Mouse (Mus musculus): Measurements from ENCODE around the gene Ssna1. TPM values are rescaled to one million over a fixed set of nuclear protein-coding genes. Genes with fewer than 3 reads are reported as not detected.

The Ssna1 gene
- 48.3 and 51.8 TPM in 2 replicates for polyA plus RNA-seq (2012; rRNA removed)

DNA sequence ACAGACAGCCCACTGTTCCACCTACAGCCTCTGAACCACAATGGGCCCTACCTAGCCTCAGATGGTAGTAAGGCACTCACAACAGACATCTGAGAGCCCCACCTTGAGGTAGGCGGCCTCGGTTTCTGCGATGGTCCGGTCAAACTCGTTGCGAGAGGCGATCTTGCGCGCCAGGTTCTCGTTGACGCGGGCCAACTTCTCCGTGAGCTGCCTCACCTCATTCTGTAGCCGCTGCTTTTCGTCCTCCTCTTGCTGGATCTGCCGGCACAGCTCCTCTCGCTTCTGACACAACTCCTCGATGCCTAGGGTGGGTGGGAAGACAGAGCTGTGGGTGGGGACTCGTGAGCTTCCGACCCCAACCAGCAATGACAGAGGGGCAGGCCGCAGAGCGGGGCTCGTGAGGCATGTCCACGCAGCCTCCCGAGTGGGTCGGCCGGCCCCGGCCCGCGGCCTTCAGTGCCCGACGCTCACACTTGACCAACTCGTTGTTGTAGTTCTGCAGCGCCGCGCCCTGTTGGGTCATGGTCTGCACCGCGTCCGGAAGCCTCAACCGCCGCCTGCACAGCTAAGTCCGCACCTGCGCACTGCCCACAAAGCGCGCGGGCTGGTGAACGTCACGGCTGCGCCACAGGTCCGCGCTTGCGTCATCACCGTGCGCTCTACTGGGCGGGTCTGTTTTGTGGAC, at the start of gene Ssna1, which contains the start of gene Anapc2:
Ssna1 (minus strand) TSS at position 612 of the 685 bp plus-strand sequence.
Anapc2 (plus strand) TSS at position 652 of the 685 bp plus-strand sequence.

DNA sequence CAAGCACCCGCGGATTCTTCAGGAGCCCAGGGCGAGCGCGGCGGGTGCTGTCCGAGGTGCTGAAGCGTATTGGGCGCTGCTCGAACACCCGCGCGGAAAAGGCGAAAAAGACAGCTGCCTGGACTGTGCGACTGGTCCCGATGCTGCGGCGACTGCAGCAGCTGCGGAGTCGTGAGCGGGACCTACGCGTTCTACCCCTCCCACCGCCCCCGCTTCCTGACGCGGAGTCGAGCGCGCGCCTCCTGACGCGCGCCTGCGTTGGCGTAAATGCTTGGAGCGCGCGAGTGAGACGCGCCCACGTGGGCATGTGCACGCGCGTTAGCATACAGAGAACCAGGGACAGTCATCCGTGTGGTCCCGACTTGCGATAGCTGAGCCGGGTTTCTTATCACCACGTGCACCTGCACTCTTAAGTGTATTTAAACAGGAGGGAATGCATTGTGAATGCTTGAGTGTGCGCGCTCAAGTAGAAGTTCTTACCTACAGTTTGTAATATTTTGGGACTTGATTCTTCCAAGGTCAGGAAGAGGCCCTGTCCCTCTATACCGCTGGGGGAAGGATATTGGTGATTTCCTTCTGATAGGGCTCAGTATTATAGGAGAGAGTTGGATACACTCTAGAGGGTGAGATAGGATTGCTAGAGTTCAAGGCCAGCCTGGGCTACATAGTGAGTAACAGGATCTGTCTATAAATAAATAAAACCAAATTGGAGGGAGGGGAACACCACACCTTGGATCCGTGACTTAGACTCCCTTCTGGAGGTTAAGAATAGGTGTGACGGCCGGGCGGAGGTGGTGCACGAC, 46.9 kb upstream of the Ssna1 start, which contains the start of gene Grin1:
Grin1 (minus strand) TSS at position 217 of the 803 bp plus-strand sequence.

DNA sequence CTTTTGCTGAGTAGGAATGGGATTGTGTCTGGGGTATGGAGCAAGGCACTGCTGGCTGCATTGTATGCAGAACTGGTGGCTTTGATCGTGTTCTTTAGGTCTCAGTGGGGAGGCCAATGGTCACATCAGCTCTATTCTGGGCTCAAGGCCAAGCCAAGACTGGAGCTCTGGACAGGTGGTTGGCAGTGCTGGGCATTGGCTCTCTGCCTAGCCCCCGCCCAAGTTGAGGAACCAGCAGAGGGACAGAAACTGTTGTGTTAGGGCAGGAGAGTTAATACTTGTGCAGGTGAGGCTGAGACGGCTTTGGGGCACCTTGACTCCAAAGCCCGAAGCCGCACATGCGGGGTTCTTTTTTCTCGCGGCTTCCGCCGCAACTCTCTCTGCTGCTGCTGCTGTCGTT, 17.4 kb upstream of the Ssna1 start, which contains the start of gene Lrrc26:
Lrrc26 (plus strand) TSS at position 265 of the 400 bp plus-strand sequence.

DNA sequence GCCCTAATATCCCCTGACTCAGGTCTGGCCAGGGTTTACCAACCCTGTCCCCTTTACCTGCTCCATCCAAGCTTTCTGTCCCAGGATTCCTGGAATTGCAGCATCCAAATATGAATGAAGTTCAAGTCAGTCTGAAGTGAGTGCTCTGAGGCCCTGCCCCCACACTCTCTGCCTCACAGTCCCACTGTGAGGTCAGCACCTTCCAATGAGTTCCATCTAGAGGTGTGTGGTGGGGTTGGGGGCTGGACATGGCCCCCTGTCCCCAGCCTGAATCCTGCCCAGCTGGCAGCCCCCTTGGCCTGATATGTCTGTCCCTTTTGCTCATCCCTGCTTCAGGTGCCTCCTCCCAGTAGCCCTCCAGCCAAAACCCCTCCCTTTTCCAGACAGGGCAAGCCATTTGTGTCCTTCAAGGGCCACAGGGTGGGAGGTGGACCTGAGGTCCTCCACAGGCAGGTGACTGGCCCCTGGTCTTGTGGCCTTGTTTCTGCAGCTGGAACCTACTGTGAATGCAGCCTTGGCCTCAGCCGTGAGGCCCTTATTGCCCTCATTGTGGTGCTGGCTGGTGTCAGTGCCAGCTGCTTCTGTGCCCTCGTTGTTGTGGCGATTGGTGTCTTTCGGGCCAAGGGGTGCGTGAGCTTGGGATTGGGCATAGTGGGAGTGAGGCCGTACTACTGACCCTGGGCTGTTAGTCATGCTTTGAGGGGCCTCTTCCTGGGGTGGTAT, 15.8 kb upstream of the Ssna1 start, which contains the start of gene Tmem210:
Tmem210 (plus strand) TSS at position 219 of the 723 bp plus-strand sequence.

DNA sequence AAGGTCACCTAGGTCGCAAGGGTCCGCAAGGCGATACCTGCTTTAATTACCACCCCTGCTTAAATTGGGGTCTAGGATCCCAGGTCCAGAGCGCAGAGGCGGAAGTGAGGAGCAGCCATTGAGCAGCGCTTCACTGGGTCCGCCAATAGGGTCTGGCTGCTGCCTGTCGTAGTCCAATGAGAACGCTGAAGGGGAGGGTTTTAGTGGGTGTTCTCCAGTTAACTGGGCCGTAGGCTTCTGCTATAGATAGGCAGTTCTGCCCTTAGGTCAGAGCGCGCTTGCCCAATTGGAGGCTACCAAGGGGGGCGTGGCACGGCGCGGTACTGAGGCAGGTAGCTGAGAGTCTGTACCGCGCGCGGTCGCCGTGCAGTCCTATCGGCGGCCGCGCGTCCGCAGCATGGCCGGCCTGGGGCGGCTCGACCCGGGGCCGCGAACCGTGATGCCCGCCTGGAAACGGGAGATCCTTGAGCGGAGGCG, 9.9 kb downstream of the Ssna1 start, which contains the start of gene Tprn:
Tprn (plus strand) TSS at position 328 of the 477 bp plus-strand sequence.

DNA sequence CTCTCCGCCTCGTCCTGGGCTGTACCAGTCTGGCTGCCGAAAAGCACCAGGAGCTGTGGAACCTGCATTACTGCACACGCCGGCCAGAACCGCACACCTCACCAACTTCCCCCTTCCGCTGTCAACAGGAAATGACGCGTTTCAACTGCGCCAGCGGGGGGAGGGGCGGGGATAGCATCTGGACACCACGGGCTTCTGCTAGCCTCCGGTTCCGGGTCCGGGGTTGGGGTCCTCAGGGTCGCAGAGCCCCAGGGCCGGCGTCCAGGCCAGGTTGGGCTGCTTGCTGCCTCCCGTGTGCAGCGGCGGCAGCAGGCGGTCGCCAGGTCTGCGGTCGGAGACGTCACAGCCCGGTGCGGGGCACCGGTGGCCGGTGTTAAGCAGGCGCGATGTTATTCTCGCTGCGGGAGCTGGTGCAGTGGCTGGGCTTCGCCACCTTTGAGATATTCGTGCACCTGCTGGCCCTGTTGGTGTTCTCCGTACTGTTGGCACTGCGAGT, 16.9 kb downstream of the Ssna1 start, which contains the start of gene Tmem203:
Tmem203 (plus strand) TSS at position 156 of the 496 bp plus-strand sequence.

DNA sequence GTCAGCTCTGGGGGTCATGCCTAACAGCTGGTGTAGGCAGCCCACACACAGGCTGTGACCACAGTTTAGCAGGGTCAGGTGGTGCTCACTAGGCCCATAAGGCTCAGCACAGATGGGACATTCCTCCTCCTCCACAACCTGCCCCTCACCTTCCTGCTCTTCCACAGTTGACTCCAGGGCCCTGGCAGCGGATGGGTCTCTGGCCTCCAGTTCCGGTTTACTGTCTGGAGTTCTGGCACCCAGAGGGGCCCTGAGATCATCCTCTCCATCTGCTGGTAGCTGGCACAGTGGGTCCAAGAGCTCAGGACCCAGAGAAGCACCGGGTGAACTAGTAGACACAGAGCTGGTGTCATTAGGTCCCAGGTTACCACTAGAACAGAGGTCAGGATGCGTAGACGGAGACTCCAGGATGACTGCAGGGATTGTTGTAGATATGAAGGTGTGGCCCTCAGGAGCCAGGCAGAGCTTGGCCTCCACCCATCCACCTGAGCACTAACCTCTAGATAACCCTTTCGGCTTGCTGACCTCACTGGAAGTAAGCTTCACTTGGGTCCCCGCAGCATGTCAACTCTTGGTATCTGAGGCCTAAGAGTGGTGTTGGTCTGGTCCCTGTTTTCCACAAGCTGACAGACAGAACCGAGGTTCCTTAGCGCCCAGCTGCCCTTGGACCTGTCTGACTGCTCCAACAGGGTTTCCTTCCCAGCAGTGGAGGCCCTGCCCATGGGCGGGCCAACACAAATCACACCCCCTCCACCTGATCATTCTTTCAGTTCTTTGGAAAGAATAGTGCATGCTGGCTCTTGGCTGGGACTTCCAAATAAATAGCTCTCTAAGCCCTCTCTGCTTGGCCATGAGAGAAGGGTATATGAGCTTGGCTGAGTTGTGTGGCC, 25.8 kb downstream of the Ssna1 start, which contains the start of gene AL732309.1:
AL732309.1 (minus strand) TSS at position 681 of the 890 bp plus-strand sequence.

DNA sequence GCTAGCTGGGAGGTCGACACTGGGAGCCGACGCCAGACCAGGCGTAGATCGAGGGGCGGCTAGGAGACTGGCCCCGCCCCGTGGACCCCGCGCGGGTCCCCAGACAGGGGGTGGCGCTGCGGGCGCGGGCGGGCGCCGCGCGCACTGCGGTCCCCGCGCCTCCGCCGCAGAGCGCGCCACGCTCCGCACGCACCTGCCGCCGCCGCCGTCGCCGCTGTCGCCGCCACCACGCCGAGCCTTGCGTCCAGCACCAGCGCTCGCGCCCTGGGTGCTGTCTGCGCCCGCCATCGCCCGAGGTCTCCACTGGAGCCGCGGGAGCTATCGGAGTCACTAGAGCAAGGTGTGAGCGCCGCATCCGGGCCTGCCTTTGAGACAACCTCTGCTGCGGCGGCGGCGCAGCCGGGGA, 30.1 kb downstream of the Ssna1 start, which contains the start of the genes Rnf208 and Cysrt1:
Rnf208 (plus strand) TSS at position 155 of the 406 bp plus-strand sequence.
Cysrt1 (minus strand) TSS at position 352 of the 406 bp plus-strand sequence.

DNA sequence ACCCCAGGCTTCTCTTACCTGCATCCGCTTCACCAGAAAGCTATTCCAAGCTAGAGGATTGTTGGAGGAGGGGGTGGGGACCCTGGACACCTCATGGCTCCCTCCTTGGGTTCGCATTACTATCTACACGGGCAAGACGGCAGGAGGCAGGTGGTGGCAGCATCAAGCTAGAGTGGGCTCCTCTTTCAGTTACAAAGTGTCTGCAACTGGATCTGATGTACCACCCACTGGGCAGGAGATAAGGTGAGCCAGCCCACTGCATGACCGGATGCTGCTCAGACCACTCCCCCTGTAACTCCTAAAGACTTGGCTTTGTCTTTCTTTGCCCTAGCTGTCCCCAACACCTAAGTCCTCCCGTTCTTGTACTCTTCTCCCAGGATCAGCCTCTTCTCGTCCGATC, 35.6 kb downstream of the Ssna1 start, which contains the start of gene Rnf224:
Rnf224 (minus strand) TSS at position 174 of the 400 bp plus-strand sequence.

DNA sequence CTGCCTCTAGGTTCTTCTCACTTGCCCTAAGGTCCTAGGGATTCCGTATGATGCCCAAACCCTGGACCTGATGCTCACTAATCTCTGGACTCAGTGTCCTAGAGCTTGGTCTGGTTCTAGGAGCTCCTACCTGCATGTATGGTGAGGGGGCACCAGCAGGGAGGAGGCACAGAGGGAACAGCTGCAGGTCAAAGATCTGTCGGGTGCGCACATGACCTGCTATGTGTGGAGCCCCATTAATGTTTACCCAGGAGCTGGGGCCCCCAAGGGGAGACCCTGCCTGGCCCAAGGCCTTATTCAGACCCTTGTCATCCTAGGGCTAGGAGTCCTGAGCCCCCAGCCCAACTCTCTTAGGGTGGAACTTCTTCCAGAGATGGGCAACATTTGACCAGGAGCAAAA, 38.2 kb downstream of the Ssna1 start, which contains the start of gene Slc34a3:
Slc34a3 (minus strand) TSS at position 315 of the 400 bp plus-strand sequence.

DNA sequence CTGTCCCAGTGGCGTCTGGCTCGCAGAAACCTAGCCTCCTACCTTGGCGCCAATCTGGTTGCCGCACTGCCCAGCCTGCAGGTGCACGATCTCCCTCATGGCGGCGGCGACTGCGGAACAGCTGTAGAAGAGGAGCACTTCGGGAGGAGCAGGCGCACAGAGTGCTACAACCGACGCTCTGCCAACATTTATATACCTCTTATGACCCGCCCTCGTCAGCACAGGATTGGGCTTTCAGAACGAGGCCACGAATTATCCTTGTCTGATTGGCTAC, 47.8 kb downstream of the Ssna1 start, which contains the start of gene Tubb4b:
Tubb4b (minus strand) TSS at position 211 of the 274 bp plus-strand sequence.

Other genes starting within 250 kb of the Ssna1 start
- 31.2 and 35.7 TPM in 2 replicates for gene Nsmf, start 218.1 kb downstream of the Ssna1 start, polyA plus RNA-seq (2012; rRNA removed)
- 36.7 and 53.2 TPM in 2 replicates for gene Entpd8, start 192.1 kb downstream of the Ssna1 start, polyA plus RNA-seq (2012; rRNA removed)
- 0.72 and 0.76 TPM in 2 replicates for gene Noxa1, start 177.3 kb downstream of the Ssna1 start, polyA plus RNA-seq (2012; rRNA removed)
- gene Nrarp, start 91.7 kb downstream of the Ssna1 start, polyA plus RNA-seq (2012; rRNA removed) = 2.5 and 3.5 TPM in 2 replicates
- gene Tor4a, start 75.6 kb downstream of the Ssna1 start, polyA plus RNA-seq (2012; rRNA removed) = 6.2 and 6.6 TPM in 2 replicates
- gene Nelfb, start 60.9 kb downstream of the Ssna1 start, polyA plus RNA-seq (2012; rRNA removed) = 17.8 and 19.8 TPM in 2 replicates
- gene Stpg3, start 57.8 kb downstream of the Ssna1 start, polyA plus RNA-seq (2012; rRNA removed) = not detected in 2 replicates
- not detected in 2 replicates for gene Fam166a, start 53.7 kb downstream of the Ssna1 start, polyA plus RNA-seq (2012; rRNA removed)
- gene Tubb4b, start 47.7 kb downstream of the Ssna1 start, polyA plus RNA-seq (2012; rRNA removed) = 344 and 395 TPM in 2 replicates
- 0.05 TPM in 1 of 2 replicates, not detected in the other for gene Slc34a3, start 38.1 kb downstream of the Ssna1 start, polyA plus RNA-seq (2012; rRNA removed)
- gene Rnf224, start 35.7 kb downstream of the Ssna1 start, polyA plus RNA-seq (2012; rRNA removed) = 0.02 TPM in 1 of 2 replicates, not detected in the other
- 0.78 TPM in 2 replicates for gene Rnf208, start 30.2 kb downstream of the Ssna1 start, polyA plus RNA-seq (2012; rRNA removed)
- gene Cysrt1, start 30.0 kb downstream of the Ssna1 start, polyA plus RNA-seq (2012; rRNA removed) = not detected in 2 replicates
- 4.5 and 4.6 TPM in 2 replicates for gene AL732309.1, start 25.6 kb downstream of the Ssna1 start, polyA plus RNA-seq (2012; rRNA removed)
- gene Tmem203, start 17.0 kb downstream of the Ssna1 start, polyA plus RNA-seq (2012; rRNA removed) = 12.7 and 14.9 TPM in 2 replicates
- 2.4 and 3.4 TPM in 2 replicates for gene Tprn, start 9.8 kb downstream of the Ssna1 start, polyA plus RNA-seq (2012; rRNA removed)
- gene Anapc2, start within 50 bp of the Ssna1 start, polyA plus RNA-seq (2012; rRNA removed) = 19.6 and 21.3 TPM in 2 replicates
- gene Tmem210, start 15.7 kb upstream of the Ssna1 start, polyA plus RNA-seq (2012; rRNA removed) = not detected in 2 replicates
- 0.05 TPM in 1 of 2 replicates, not detected in the other for gene Lrrc26, start 17.5 kb upstream of the Ssna1 start, polyA plus RNA-seq (2012; rRNA removed)
- gene Grin1, start 46.7 kb upstream of the Ssna1 start, polyA plus RNA-seq (2012; rRNA removed) = 0.01 TPM in 1 of 2 replicates, not detected in the other
- gene Man1b1, start 59.9 kb upstream of the Ssna1 start, polyA plus RNA-seq (2012; rRNA removed) = 5.0 and 5.1 TPM in 2 replicates
- 16.5 and 17.1 TPM in 2 replicates for gene Dpp7, start 83.9 kb upstream of the Ssna1 start, polyA plus RNA-seq (2012; rRNA removed)
- 7.3 and 8.2 TPM in 2 replicates for gene Uap1l1, start 93.2 kb upstream of the Ssna1 start, polyA plus RNA-seq (2012; rRNA removed)
- gene Sapcd2, start 99.9 kb upstream of the Ssna1 start, polyA plus RNA-seq (2012; rRNA removed) = 8.4 and 10.1 TPM in 2 replicates
- gene Entpd2, start 123.4 kb upstream of the Ssna1 start, polyA plus RNA-seq (2012; rRNA removed) = 6.0 and 7.2 TPM in 2 replicates
- 6.9 and 7.6 TPM in 2 replicates for gene Npdc1, start 126.9 kb upstream of the Ssna1 start, polyA plus RNA-seq (2012; rRNA removed)
- gene Fut7, start 150.8 kb upstream of the Ssna1 start, polyA plus RNA-seq (2012; rRNA removed) = 0.87 and 0.96 TPM in 2 replicates
- 2.1 and 2.4 TPM in 2 replicates for gene Abca2, start 156.3 kb upstream of the Ssna1 start, polyA plus RNA-seq (2012; rRNA removed)
- gene Clic3, start 184.4 kb upstream of the Ssna1 start, polyA plus RNA-seq (2012; rRNA removed) = 1.8 and 2.3 TPM in 2 replicates
- 12.5 and 13.0 TPM in 2 replicates for gene Paxx, start 188.7 kb upstream of the Ssna1 start, polyA plus RNA-seq (2012; rRNA removed)
- 0.68 and 0.72 TPM in 2 replicates for gene Ptgds, start 197.6 kb upstream of the Ssna1 start, polyA plus RNA-seq (2012; rRNA removed)
- gene Lcn12, start 221.5 kb upstream of the Ssna1 start, polyA plus RNA-seq (2012; rRNA removed) = not detected in 2 replicates
- gene Fbxw5, start 228.3 kb upstream of the Ssna1 start, polyA plus RNA-seq (2012; rRNA removed) = 4.7 and 5.0 TPM in 2 replicates
- gene C8g, start 229.3 kb upstream of the Ssna1 start, polyA plus RNA-seq (2012; rRNA removed) = 91.0 TPM in 2 replicates

Measured in liver, embryonic 18 days (tissue).